Mouse (Mus musculus) T-cell, adult 2 months (primary cell): ENCODE data around the gene Gm21887.
A peak's percentile ranks its signal among the peaks of the same experiment; 100 is the strongest.
"Not testable (repeated sequence)": the region's sequence is repeated elsewhere in the genome, so short reads cannot be mapped to it uniquely, and the experiment has no call there.

Experiments used
- DNase-seq: peaks from one replicate; pipeline ENCODE4 v3.0.0; 2022; ENCODE audit warnings: low spot score

Gm21887 gene

DNA sequence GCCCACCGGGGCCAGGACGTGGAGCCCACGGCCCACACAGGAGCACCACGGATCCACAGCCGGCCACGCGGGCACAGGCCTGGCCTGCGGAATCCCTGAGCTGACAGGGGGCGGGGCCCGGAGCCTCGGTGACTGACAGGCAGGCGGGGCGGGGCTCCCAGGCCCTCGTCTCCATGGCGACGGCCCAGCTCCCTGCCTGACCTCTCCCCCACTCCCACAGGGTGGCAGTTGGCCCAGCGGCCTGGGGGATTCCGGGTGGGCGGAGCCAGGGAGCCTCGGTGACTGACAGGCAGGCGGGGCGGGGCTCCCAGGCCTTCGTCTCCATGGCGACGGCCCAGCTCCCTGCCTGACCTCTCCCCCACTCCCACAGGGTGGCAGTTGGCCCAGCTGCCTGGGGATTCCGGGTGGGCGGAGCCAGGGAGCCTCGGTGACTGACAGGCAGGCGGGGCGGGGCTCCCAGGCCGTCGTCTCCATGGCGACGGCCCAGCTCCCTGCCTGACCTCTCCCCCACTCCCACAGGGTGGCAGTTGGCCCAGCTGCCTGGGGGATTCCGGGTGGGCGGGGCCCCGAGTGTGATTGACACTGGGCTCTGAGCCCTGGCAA is 11.5 kb upstream of the Gm21887 start:
- DNase-seq = peak; percentile 100

DNA sequence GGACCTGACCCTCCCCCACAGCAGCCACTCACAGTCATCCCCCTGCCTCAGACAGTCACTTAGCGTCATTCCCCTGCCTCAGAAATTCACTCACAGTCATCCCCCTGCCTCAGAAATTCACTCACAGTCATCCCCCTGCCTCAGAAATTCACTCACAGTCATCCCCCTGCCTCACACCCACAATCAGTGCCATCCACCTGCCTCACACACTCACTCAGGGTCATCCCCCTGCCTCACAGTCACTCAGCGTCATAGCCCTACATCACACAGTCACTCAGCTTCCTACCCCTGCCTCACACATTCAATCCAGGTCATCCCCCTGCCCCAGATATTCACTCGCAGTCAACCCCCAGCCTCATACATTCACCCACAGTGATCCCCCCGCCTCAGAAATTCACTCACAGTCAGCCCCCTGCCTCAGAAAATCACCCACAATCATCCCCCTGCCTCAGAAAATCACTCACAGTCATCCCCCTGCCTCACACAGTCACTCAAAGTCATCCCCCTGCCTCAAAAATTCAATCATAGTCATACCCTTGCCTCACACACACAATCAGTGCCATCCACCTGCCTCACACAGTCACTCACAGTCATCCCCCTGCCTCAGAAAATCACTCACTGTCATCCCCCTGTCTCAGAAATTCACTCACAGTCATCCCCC is 10.8 kb upstream of the Gm21887 start:
- not testable (repeated sequence) for DNase-seq

DNA sequence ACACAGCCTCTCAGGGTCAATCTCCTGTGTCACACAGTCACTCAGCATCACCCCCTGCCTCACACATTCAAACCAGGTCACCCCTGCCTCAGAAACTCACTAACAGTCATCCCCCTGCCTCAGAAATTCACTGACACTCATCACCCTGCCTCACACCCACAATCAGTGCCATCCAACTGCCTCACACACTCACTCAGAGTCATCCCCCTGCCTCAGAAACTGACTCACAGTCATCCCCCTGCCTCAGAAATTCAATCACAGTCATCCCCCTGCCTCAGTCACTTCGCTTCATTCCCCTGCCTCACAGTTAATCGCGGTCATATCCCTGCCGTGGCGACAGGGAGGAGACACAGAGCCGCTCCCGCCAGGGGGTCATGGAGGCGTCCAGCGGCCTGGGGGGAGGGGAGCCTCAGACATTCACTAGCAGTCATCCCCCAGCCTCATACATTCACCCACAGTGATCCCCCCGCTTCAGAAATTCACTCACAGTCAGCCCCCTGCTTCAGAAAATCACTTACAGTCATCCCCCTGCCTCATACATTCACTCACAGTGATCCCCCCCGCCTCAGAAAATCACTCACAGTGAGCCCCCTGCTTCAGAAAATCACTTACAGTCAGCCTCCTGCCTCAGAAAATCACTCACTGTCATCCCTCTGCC is 10.1 kb upstream of the Gm21887 start:
- not testable (repeated sequence) for DNase-seq

DNA sequence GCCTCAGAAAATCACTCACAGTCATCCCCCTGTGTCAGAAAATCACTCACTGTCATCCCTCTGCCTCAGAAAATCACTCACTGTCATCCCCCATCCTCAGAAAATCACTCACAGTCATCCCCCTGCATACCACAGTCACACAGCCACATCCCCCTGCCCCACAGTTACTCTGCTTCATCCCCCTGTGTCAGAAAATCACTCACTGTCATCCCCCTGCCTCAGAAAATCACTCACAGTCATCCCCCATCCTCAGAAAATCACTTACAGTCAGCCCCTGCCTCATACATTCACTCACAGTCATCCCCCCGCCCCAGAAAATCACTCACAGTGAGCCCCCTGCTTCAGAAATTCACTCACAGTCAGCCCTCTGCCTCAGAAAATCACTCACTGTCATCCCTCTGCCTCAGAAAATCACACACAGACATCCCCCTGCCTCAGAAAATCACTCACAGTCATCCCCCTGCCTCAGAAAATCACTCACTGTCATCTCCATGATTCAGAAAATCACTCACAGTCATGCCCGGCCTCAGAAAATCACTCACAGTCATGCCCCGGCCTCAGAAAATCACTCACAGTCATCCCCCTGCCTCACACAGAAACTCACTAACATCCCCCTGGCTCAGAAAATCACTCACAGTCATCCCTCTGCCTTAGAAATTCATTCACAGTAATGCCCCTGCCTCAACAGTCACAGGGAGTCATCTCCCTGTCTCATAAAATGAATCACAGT is 9.4 kb upstream of the Gm21887 start:
- not testable (repeated sequence) for DNase-seq

DNA sequence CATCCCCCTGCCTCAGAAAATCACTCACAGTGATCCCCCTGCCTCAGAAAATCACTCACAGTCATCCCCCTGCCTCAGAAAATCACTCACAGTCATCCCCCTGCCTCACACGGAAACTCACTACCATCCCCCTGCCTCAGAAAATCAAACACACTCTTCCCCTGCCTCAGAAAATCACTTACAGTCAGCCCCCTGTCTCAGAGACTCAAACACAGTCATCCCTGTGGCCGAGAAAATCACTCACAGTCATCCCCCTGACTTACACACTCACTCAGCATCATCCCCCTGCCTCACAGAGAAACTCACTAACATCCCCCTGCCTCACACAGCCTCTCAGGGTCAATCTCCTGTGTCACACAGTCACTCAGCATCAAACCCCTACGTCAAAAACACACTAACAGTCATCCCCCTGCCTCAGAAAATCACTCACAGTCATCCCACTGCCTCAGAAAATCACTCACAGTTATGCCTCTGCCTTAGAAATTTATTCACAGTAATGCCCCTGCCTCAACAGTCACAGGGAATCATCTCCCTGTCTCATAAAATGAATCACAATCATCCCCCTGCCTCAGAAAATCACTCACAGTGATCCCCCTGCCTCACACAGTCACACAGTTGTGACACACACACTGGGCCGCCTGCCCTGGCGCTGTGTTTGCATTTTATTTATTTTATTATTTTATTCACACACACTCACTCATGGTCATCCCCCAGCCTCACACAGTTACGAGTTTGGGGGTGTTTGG is 8.6 kb upstream of the Gm21887 start:
- not testable (repeated sequence) for DNase-seq

DNA sequence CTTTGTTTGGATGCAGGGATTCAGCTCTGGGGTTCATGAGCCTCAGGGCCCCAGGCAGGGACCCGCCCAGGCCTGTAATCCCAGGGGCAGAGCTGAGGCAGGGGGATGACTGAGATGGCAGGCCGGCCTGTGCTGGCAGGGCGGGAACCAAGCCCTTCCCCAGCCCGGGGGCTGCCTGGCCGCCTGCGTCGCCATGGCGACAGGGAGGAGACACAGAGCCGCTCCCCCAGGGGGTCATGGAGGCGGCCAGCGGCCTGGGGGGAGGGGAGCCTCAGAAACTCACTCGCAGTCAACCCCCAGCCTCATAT is 8.1 kb upstream of the Gm21887 start:
- DNase-seq = not testable (repeated sequence)

DNA sequence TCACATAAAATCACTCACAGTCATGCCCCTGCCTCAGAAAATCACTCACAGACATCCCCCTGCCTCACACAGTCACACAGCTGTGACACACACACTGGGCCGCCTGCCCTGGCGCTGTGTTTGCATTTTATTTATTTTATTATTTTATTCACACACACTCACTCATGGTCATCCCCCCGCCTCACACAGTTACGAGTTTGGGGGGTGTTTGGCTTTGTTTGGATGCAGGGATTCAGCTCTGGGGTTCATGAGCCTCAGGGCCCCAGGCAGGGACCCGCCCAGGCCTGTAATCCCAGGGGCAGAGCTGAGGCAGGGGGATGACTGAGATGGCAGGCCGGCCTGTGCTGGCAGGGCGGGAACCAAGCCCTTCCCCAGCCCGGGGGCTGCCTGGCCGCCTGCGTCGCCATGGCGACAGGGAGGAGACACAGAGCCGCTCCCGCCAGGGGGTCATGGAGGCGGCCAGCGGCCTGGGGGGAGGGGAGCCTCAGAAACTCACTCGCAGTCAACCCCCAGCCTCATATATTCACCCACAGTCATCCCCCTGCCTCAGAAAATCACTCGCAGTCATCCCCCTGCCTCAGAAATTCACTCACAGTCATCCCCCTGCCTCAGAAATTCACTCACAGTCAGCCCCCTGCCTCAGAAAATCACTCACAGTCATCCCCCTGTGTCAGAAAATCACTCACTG is 6.8 kb upstream of the Gm21887 start:
- not testable (repeated sequence) for DNase-seq

DNA sequence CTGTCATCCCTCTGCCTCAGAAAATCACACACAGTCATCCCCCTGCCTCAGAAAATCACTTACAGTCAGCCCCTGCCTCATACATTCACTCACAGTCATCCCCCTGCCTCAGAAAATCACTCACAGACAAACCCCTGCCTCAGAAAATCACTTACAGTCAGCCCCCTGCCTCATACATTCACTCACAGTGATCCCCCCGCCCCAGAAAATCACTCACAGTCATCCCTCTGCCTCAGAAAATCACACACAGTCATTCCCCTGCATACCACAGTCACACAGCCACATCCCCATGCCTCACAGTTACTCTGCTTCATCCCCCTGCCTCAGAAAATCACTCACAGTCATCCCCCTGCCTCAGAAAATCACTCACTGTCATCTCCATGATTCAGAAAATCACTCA is 5.9 kb upstream of the Gm21887 start:
- not testable (repeated sequence) for DNase-seq

DNA sequence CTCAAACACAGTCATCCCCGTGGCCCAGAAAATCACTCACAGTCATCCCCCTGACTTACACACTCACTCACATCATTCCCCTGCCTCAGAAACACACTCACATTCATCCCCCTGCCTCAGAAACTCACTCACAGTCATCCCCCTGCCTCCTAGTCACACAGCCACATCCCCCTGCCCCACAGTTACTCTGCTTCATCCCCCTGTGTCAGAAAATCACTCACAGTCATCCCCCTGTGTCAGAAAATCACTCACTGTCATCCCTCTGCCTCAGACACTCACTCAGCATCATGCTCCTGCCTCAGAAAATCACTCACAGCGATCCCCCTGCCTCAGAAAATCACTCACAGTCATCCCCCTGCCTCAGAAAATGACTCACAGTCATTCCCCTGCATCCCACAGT is 5.2 kb upstream of the Gm21887 start:
- not testable (repeated sequence) for DNase-seq

GRCm38 (mm10) chrX:170004793-170005192 is 4.7 kb upstream of the Gm21887 start:
- not testable (repeated sequence) for DNase-seq

DNA sequence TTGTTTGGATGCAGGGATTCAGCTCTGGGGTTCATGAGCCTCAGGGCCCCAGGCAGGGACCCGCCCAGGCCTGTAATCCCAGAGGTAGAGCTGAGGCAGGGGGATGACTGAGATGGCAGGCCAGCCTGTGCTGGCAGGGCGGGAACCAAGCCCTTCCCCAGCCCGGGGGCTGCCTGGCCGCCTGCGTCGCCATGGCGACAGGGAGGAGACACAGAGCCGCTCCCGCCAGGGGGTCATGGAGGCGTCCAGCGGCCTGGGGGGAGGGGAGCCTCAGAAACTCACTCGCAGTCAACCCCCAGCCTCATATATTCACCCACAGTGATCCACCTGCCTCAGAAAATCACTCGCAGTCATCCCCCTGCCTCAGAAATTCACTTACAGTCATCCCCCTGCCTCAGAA is 4.3 kb upstream of the Gm21887 start:
- peak; percentile 46 for DNase-seq

- DNase-seq = not testable (repeated sequence)
These were observed 3.7 kb upstream of the Gm21887 start for GRCm38 (mm10) chrX:170005695-170006297.

- not testable (repeated sequence) for DNase-seq
These were observed 2.7 kb upstream of the Gm21887 start for GRCm38 (mm10) chrX:170006694-170007247.

GRCm38 (mm10) chrX:170007375-170008178 is 1.9 kb upstream of the Gm21887 start:
- not testable (repeated sequence) for DNase-seq

GRCm38 (mm10) chrX:170008179-170008467 is 1.3 kb upstream of the Gm21887 start:
- DNase-seq = not testable (repeated sequence)

GRCm38 (mm10) chrX:170008584-170008983 is 875 bp upstream of the Gm21887 start:
- DNase-seq = not testable (repeated sequence)

DNA sequence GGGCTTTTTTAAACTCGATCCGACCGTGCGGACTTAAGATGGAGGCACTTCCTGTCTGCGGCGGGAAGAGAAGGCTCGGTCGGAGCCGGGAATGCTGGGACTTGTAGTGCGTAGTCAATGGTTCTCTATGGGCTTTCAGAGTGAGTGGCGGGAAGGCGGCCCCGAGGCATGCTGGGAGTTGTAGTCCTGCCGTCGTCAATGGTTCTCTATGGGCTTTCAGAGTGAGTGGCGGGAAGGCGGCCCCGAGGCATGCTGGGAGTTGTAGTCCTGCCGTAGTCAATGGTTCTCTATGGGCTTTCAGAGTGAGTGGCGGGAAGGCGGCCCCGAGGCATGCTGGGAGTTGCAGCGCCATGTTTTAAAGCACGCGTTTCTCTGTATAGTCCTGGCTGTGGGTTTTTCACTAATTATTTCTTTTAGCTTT is 352 bp downstream of the Gm21887 start:
- DNase-seq = peak; percentile 100

GRCm38 (mm10) chrX:170010581-170011528 is 1.4 kb downstream of the Gm21887 start:
- DNase-seq = peak; percentile 85

- DNase-seq = not testable (repeated sequence)
These were observed 2.0 kb downstream of the Gm21887 start for GRCm38 (mm10) chrX:170011529-170011879.
